Mouse (Mus musculus) MEL (cell line): Measurements from ENCODE around the gene Lmo2. TPM values are rescaled to one million over a fixed set of nuclear protein-coding genes. Genes with fewer than 3 reads are reported as not detected.

Source experiments
- DNase-seq: peaks from one replicate; pipeline ENCODE4 v3.0.0; 2011; ENCODE audit warnings: low read depth, low spot score
- H3K27ac ChIP-seq: 2 replicates; pipeline ENCODE4 v1.5.1; 2012; ENCODE audit warnings: low read depth, mild to moderate bottlenecking, control low read depth, low read length, moderate library complexity; ENCODE audit not compliant: control insufficient read depth
- H3K27me3 ChIP-seq, 2 experiments: fragments of 150-350 bp in 1 of 2; sonication (generic) in 1 of 2; 2 replicates each; pipeline ENCODE4 v1.6.1; 2012; ENCODE audit warnings: low read length in 2 of 2, mild to moderate bottlenecking in 2 of 2, improper control_type of control experiment in 1 of 2, moderate library complexity in 1 of 2; ENCODE audit not compliant: insufficient read depth in 2 of 2, control insufficient read depth in 1 of 2
- H3K36me3 ChIP-seq, 2 experiments: 2 replicates each; pipeline ENCODE4 v1.6.1; 2012 to 2014; ENCODE audit warnings: low read length in 2 of 2, improper control_type of control experiment in 1 of 2, inconsistent platforms in 1 of 2, mild to moderate bottlenecking in 1 of 2; ENCODE audit not compliant: insufficient read depth in 2 of 2, control insufficient read depth in 1 of 2
- H3K4me1 ChIP-seq, 2 experiments: fragments of 150-350 bp in 1 of 2; sonication (generic) in 1 of 2; 2 replicates each; pipeline ENCODE4 v1.6.1; 2012; ENCODE audit warnings: low read length in 2 of 2, improper control_type of control experiment in 1 of 2, mild to moderate bottlenecking in 1 of 2; ENCODE audit not compliant: insufficient read depth in 2 of 2, control insufficient read depth in 1 of 2
- H3K4me3 ChIP-seq, 2 experiments: fragments of 150-350 bp in 1 of 2; sonication (generic) in 1 of 2; 2 replicates each; pipeline ENCODE4 v1.5.1; 2012; ENCODE audit warnings: low read depth in 2 of 2, low read length in 2 of 2, mild to moderate bottlenecking in 2 of 2, moderate library complexity in 2 of 2, control low read depth in 1 of 2, improper control_type of control experiment in 1 of 2; ENCODE audit not compliant: control insufficient read depth in 1 of 2, insufficient read depth in 1 of 2
- H3K79me2 ChIP-seq: 2 replicates; pipeline ENCODE4 v1.6.1; 2012; ENCODE audit warnings: mild to moderate bottlenecking, low read length, moderate library complexity; ENCODE audit not compliant: control insufficient read depth, poor library complexity, insufficient read depth
- H3K9ac ChIP-seq: 2 replicates; pipeline ENCODE4 v1.6.1; 2012; ENCODE audit warnings: low read depth, mild to moderate bottlenecking, control low read depth, low read length, moderate library complexity; ENCODE audit not compliant: control insufficient read depth, poor library complexity, severe bottlenecking
- H3K9me3 ChIP-seq: fragments of 150-350 bp; sonication (generic); replicated peaks from 2 replicates; pipeline ENCODE4 v1.6.1; 2012; ENCODE audit warnings: mild to moderate bottlenecking, low read length, improper control_type of control experiment, moderate library complexity; ENCODE audit not compliant: insufficient read depth
- BHLHE40 ChIP-seq: IDR thresholded peaks from 2 replicates; pipeline ENCODE4 v1.6.1; 2012; ENCODE audit warnings: low read depth, mild to moderate bottlenecking, inconsistent platforms, low read length, improper control_type of control experiment, borderline replicate concordance
- CHD1 ChIP-seq: IDR thresholded peaks from 2 replicates; pipeline ENCODE4 v1.6.1; 2012; ENCODE audit warnings: low read depth, mild to moderate bottlenecking, inconsistent platforms, low read length, improper control_type of control experiment
- CHD2 ChIP-seq: IDR thresholded peaks from 2 replicates; pipeline ENCODE4 v1.6.1; 2011; ENCODE audit warnings: low read length, improper control_type of control experiment
- EP300 ChIP-seq, 2 experiments: IDR thresholded peaks; 2 replicates each; pipeline ENCODE4 v1.6.1; 2011; ENCODE audit warnings: improper control_type of control experiment in 2 of 2, low read length in 2 of 2, low read depth in 1 of 2, mild to moderate bottlenecking in 1 of 2
- ETS1 ChIP-seq: IDR thresholded peaks from 2 replicates; pipeline ENCODE4 v1.6.1; 2012; ENCODE audit warnings: low read depth, mild to moderate bottlenecking, inconsistent platforms, low read length, improper control_type of control experiment, moderate library complexity
- GATA1 ChIP-seq: IDR thresholded peaks from 2 replicates; pipeline ENCODE4 v1.6.1; 2011; ENCODE audit warnings: low read depth, low read length, improper control_type of control experiment
- HCFC1 ChIP-seq: IDR thresholded peaks from 2 replicates; pipeline ENCODE4 v1.6.1; 2012; ENCODE audit warnings: low read depth, mild to moderate bottlenecking, inconsistent platforms, low read length, improper control_type of control experiment, moderate library complexity
- MAFK ChIP-seq: IDR thresholded peaks from 2 replicates; pipeline ENCODE4 v1.6.1; 2011; ENCODE audit warnings: low read depth, mild to moderate bottlenecking, low read length, improper control_type of control experiment, borderline replicate concordance
- MEF2A ChIP-seq: IDR thresholded peaks from 2 replicates; pipeline ENCODE4 v1.6.1; 2014; ENCODE audit warnings: low read depth, mild to moderate bottlenecking, inconsistent platforms, low read length, improper control_type of control experiment; ENCODE audit not compliant: poor library complexity, insufficient replicate concordance, severe bottlenecking; ENCODE audit errors: extremely low read depth
- MXI1 ChIP-seq: IDR thresholded peaks from 2 replicates; pipeline ENCODE4 v1.6.1; 2011; ENCODE audit warnings: mild to moderate bottlenecking, low read depth, low read length, improper control_type of control experiment
- MYC ChIP-seq: IDR thresholded peaks from 2 replicates; pipeline ENCODE4 v1.6.1; 2011; ENCODE audit warnings: low read depth, mild to moderate bottlenecking, low read length, improper control_type of control experiment, moderate library complexity
- NELFE ChIP-seq: IDR thresholded peaks from 2 replicates; pipeline ENCODE4 v1.6.1; 2011; ENCODE audit warnings: low read depth, low read length, improper control_type of control experiment
- NRF1 ChIP-seq: IDR thresholded peaks from 2 replicates; pipeline ENCODE4 v1.6.1; 2014; ENCODE audit warnings: low read depth, mild to moderate bottlenecking, inconsistent platforms, low read length, improper control_type of control experiment, moderate library complexity; ENCODE audit not compliant: poor library complexity, insufficient read depth, severe bottlenecking
- POLR2A ChIP-seq, 2 experiments: IDR thresholded peaks; 2 replicates each; pipeline ENCODE4 v1.6.1; 2011 to 2012; ENCODE audit warnings: low read length in 2 of 2, mild to moderate bottlenecking in 2 of 2, control low read depth in 1 of 2, improper control_type of control experiment in 1 of 2, low read depth in 1 of 2, moderate library complexity in 1 of 2; ENCODE audit not compliant: control insufficient read depth in 1 of 2, insufficient read depth in 1 of 2, poor library complexity in 1 of 2
- SIN3A ChIP-seq: IDR thresholded peaks from 2 replicates; pipeline ENCODE4 v1.6.1; 2012; ENCODE audit warnings: low read length, improper control_type of control experiment, inconsistent platforms
- SMC3 ChIP-seq: IDR thresholded peaks from 2 replicates; pipeline ENCODE4 v1.6.1; 2011; ENCODE audit warnings: low read depth, low read length, improper control_type of control experiment
- TAL1 ChIP-seq: IDR thresholded peaks from 2 replicates; pipeline ENCODE4 v1.6.1; 2012; ENCODE audit warnings: mild to moderate bottlenecking, inconsistent platforms, low read length, moderate library complexity, mixed read lengths
- TBP ChIP-seq: IDR thresholded peaks from 2 replicates; pipeline ENCODE4 v1.8.0; 2011; ENCODE audit warnings: low read depth, low read length, improper control_type of control experiment
- TCF12 ChIP-seq: IDR thresholded peaks from 2 replicates; pipeline ENCODE4 v1.6.1; 2014; ENCODE audit warnings: low read depth, mild to moderate bottlenecking, inconsistent platforms, low read length, improper control_type of control experiment, moderate library complexity
- UBTF ChIP-seq: IDR thresholded peaks from 2 replicates; pipeline ENCODE4 v1.6.1; 2012; ENCODE audit warnings: low read depth, mild to moderate bottlenecking, inconsistent platforms, low read length, improper control_type of control experiment, moderate library complexity, borderline replicate concordance; ENCODE audit not compliant: insufficient read depth
- USF1 ChIP-seq: IDR thresholded peaks from 2 replicates; pipeline ENCODE4 v1.6.1; 2014; ENCODE audit warnings: low read depth, mild to moderate bottlenecking, inconsistent platforms, low read length, improper control_type of control experiment, moderate library complexity
- polyA plus RNA-seq, 2 experiments: library from polyadenylated mRNA; stranded (reverse) in 1 of 2; unstranded in 1 of 2; fragments of >175 nt in 1 of 2; fragments of >200 nt in 1 of 2; gene quantifications; 2 replicates each; pipeline versions ENCODE4 v1.2.1 to v1.2.4; 2012; ENCODE audit warnings: low replicate concordance in 2 of 2, low read depth in 1 of 2; ENCODE audit not compliant: insufficient read length in 2 of 2, insufficient read depth in 1 of 2, missing spikeins in 1 of 2
- total RNA-seq: library from RNA; depleted of rRNA; stranded (reverse); fragments of 300-350 nt; gene quantifications from 2 replicates; pipeline ENCODE4 v1.2.3, GENCODE M21; 2012

The Lmo2 gene
- total and polyA plus RNA-seq, 3 experiments: 96.2 to 278 (median 184) TPM

DNA sequence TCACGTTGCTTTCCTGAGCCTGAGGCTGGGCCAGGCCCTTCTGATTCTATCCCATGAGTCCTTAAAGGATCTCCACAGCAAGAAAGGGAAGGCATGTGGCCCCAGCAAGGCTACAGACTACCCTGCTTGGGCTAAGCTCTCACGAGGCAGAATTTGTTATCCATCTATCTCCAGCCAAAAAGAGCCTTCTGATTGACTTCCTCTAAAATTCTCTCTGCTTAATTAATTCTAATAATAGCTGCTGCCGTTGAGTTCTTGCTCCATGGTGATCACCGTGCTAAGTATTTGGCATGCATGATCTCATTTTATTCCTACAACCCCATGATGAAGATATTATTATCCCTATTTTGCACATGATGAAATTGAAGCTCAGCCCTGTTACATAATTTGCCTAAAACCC, 4.6 kb downstream of the Lmo2 start (continued):
- TF ChIP-seq NRF1 (no peak), MAFK (no peak)
- TF ChIP-seq, all 39 proteins: peak for 10

DNA sequence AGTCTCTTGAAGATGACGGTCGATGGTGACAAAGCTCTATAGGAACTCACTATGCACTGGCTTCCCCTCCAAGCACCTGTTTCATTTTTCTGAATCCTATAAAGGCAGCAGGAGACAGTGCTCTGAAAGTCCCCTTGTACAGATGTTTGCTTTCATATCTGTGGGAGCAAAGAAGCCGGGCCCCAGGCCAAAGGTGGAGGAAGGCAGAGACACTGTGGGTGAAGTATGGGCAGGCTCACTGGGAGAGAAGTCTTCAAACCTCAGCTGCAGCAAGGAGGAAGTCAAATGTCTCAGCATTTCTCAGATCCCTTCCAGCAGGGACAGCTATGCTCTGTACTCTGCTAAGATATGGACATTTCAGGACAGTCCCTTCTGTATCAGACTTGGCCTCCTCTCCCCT, 7.6 kb downstream of the Lmo2 start:
- TF ChIP-seq TCF12: peak; percentile 59
- TF ChIP-seq SIN3A: peak; percentile 60; the same call in 1 of the 2 replicates
- 0 out of 2 replicates have a peak, but pooled peaks have one; percentile 18 for TF ChIP-seq MEF2A
- 0 out of 4 replicates have a peak, but pooled peaks of 1 of the 2 experiments have one; percentile 26 for TF ChIP-seq POLR2A (IDR thresholded peaks at IDR 0.05; ENCODE audit: control insufficient read depth in 1 of 2, insufficient read depth in 1 of 2, low read depth in 1 of 2, low read length in 2 of 2, poor library complexity in 1 of 2)
- TF ChIP-seq TBP: peak; percentile 36; the same call in 1 of the 2 replicates
- TF ChIP-seq MYC: 0 out of 2 replicates have a peak, but pooled peaks have one; percentile 39
- peak; percentile 69 for TF ChIP-seq ETS1
- TF ChIP-seq EP300 (IDR thresholded peaks at IDR 0.05; ENCODE audit: low read depth in 1 of 2, low read length in 2 of 2): peak; percentile 23 to 41; a peak in 1 of 4 replicates
- TF ChIP-seq CHD2: no peak
- TF ChIP-seq SMC3: peak; percentile 8; the same call in 1 of the 2 replicates
- TF ChIP-seq TAL1: peak; percentile 18; the same call in 1 of the 2 replicates
- TF ChIP-seq UBTF: no peak
- TF ChIP-seq CHD1: no peak
- TF ChIP-seq, all 39 proteins: peak for 10
- DNase-seq: peak; percentile 83

DNA sequence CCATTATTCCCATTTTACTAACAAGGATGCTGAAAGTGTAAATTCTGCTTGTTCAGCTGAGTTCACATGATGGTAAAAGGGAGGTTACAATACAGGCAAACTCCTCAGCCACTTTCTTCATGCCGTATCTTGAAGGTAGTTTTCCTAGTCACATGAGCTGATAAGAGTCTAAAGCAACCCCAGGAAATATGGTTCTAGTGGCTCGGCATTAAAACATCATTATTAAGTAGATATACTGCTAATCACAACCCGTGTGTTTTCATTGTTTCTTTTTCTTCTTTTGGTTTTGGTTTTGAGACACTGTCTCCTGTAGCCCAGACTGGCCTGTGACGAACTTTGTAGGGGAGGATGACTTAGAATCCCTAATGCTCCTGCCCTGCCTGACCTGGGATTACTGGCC, 10.4 kb downstream of the Lmo2 start:
- Histone ChIP-seq H3K36me3 (peaks cover 6 to 48% of the 10 kb centered on the region in 2 experiments), H3K27ac (peak overlapping the region; percentile 93), H3K9me3 (no peaks in the 10 kb centered on the region), H3K79me2 (peaks cover 84% of the 10 kb centered on the region), H3K4me1 (peaks cover 20 to 33% of the 10 kb centered on the region in 2 experiments), H3K4me3 (peak overlapping the region; percentile 86 to 97), H3K27me3 (no peaks in the 10 kb centered on the region), H3K9ac (peak overlapping the region; percentile 98)
- TF ChIP-seq CHD1 (no peak; the same call in 1 of the 2 replicates), GATA1 (peak; percentile 82), TBP (peak; percentile 57; the same call in 1 of the 2 replicates), UBTF (no peak), EP300 (IDR thresholded peaks at IDR 0.05; ENCODE audit: low read depth in 1 of 2, low read length in 2 of 2) (peak; percentile 24 to 74; a peak in 3 of 4 replicates), NELFE (no peak), ETS1 (peak; percentile 85), USF1 (peak; percentile 88), MXI1 (peak; percentile 55; the same call in 1 of the 2 replicates), HCFC1 (no peak), MYC (0 out of 2 replicates have a peak, but pooled peaks have one; percentile 53), BHLHE40 (peak; percentile 90), TCF12 (peak; percentile 27; the same call in 1 of the 2 replicates), SIN3A (peak; percentile 77)
- peak; percentile 76 for DNase-seq

More for the DNA sequence above, 7.6 kb downstream of the Lmo2 start:
- no peak overlapping the region for H3K4me3 ChIP-seq
- H3K4me1 ChIP-seq: peaks cover 33 to 50% of the 10 kb centered on the region in 2 experiments
- peaks cover 83% of the 10 kb centered on the region for H3K79me2 ChIP-seq
- no peaks in the 10 kb centered on the region for H3K9me3 ChIP-seq
- H3K27me3 ChIP-seq: no peaks in the 10 kb centered on the region
- H3K36me3 ChIP-seq: peaks cover 0 to 59% of the 10 kb centered on the region in 2 experiments; a peak in 2 of 4 replicates
- H3K27ac ChIP-seq: peak overlapping the region; percentile 65
- peak overlapping the region; percentile 11; the same call in 1 of the 2 replicates for H3K9ac ChIP-seq
